Comparison of ENCODE assay signal across 11 mouse cellular contexts in genomic region chr11:21241351-21241750, GRCm38 (mm10). TPM values are rescaled to one million over a fixed set of nuclear protein-coding genes. Genes with fewer than 3 reads are reported as not detected.
DNase-seq lines count a peak whose midpoint lies in the region; ATAC-seq and TF ChIP-seq lines count a peak whose summit lies in the region.
"Had no signal": no experiment of that assay in that cellular context is flagged by ENCODE, and none has a peak within 500 bp of the region (broad histone marks: within the 10 kb centered on the region; RNA-seq: fewer than 3 reads in every experiment).

No protein-coding gene starts in this region.

- no peak for DNase-seq in hindbrain, embryonic 14.5 days (ENCODE audit: low spot score)
- peak; percentile 38 for DNase-seq in lung, postnatal 0 days (ENCODE audit: low spot score)
- no peak for DNase-seq in lung, postnatal 10 days
- DNase-seq in R1 (ENCODE audit: low read depth, low spot score) = peak; percentile 26
- DNase-seq in limb, embryonic 14.5 days (ENCODE audit: low spot score) = no peak
- DNase-seq in thymus, postnatal 4 days = no peak
- no peak for DNase-seq in embryo, embryonic 10 days (ENCODE audit: low spot score)
- DNase-seq: heart, postnatal 10 days; right cerebral cortex, postnatal 14 days had no signal

- H3K4me3 ChIP-seq in hindbrain, embryonic 14.5 days (replicated peaks; ENCODE audit: low read length) = no peak overlapping the region
- no peak overlapping the region for H3K4me3 ChIP-seq in hindbrain, embryonic 12.5 days
- H3K4me3 ChIP-seq in lung, postnatal 0 days (ENCODE audit: low read depth, low read length) = no peak overlapping the region
- no peak overlapping the region for H3K4me3 ChIP-seq in limb, embryonic 14.5 days (replicated peaks; ENCODE audit: low read length)
- H3K4me3 ChIP-seq: neural tube, embryonic 13.5 days had no signal

- no peak for ATAC-seq in hindbrain, embryonic 14.5 days (ENCODE audit: low FRiP score)
- no peak for ATAC-seq in hindbrain, embryonic 12.5 days (ENCODE audit: low FRiP score)
- ATAC-seq in lung, postnatal 0 days = no peak
- ATAC-seq in limb, embryonic 14.5 days (ENCODE audit: low FRiP score, low read depth) = no peak

- no peaks in the 10 kb centered on the region for H3K36me3 ChIP-seq in hindbrain, embryonic 14.5 days (replicated peaks; ENCODE audit: control insufficient read depth, insufficient read depth)
- no peaks in the 10 kb centered on the region for H3K36me3 ChIP-seq in hindbrain, embryonic 12.5 days
- H3K36me3 ChIP-seq in lung, postnatal 0 days (ENCODE audit: insufficient read depth, low read length) = no peaks in the 10 kb centered on the region
- H3K36me3 ChIP-seq in limb, embryonic 14.5 days (ENCODE audit: control insufficient read depth, insufficient read depth, low read length) = 0 out of 2 replicates have a peak, but pooled peaks cover 2% of the 10 kb centered on the region
- H3K36me3 ChIP-seq: neural tube, embryonic 13.5 days had no signal

- H3K27ac ChIP-seq in hindbrain, embryonic 14.5 days = no peak overlapping the region
- H3K27ac ChIP-seq in hindbrain, embryonic 12.5 days = no peak overlapping the region
- no peak overlapping the region for H3K27ac ChIP-seq in lung, postnatal 0 days (ENCODE audit: low read length)
- H3K27ac ChIP-seq in limb, embryonic 14.5 days (replicated peaks; ENCODE audit: low read depth, low read length) = no peak overlapping the region
- H3K27ac ChIP-seq: neural tube, embryonic 13.5 days had no signal

- peaks cover 26% of the 10 kb centered on the region for H3K4me1 ChIP-seq in hindbrain, embryonic 14.5 days (replicated peaks; ENCODE audit: control insufficient read depth, insufficient read depth, low read length)
- H3K4me1 ChIP-seq in hindbrain, embryonic 12.5 days = peaks cover 8% of the 10 kb centered on the region
- 0 out of 2 replicates have a peak, but pooled peaks cover 3% of the 10 kb centered on the region for H3K4me1 ChIP-seq in lung, postnatal 0 days (ENCODE audit: insufficient read depth, low read depth, low read length)
- peaks cover 15% of the 10 kb centered on the region for H3K4me1 ChIP-seq in limb, embryonic 14.5 days (ENCODE audit: control insufficient read depth, insufficient read depth, low read length)

- TF ChIP-seq POLR2A in limb, embryonic 14.5 days (IDR thresholded peaks at IDR 0.05; ENCODE audit: borderline replicate concordance, extremely low read depth, insufficient read depth, insufficient read length) = no peak

- H3K9me3 ChIP-seq in hindbrain, embryonic 14.5 days (ENCODE audit: control insufficient read depth, low read length) = no peaks in the 10 kb centered on the region
- no peaks in the 10 kb centered on the region for H3K9me3 ChIP-seq in hindbrain, embryonic 12.5 days (replicated peaks)
- H3K9me3 ChIP-seq in lung, postnatal 0 days (ENCODE audit: low read length) = no peaks in the 10 kb centered on the region
- no peaks in the 10 kb centered on the region for H3K9me3 ChIP-seq in limb, embryonic 14.5 days (ENCODE audit: control insufficient read depth, low read length)
- H3K9me3 ChIP-seq: neural tube, embryonic 13.5 days had no signal

- TF ChIP-seq CTCF in lung, postnatal 0 days (IDR thresholded peaks at IDR 0.05) = no peak

- no peak overlapping the region for H3K9ac ChIP-seq in hindbrain, embryonic 14.5 days
- no peak overlapping the region for H3K9ac ChIP-seq in hindbrain, embryonic 12.5 days
- H3K9ac ChIP-seq in lung, postnatal 0 days (replicated peaks; ENCODE audit: low read depth) = no peak overlapping the region
- H3K9ac ChIP-seq in limb, embryonic 14.5 days (ENCODE audit: low read depth, low read length, severe bottlenecking) = no peak overlapping the region
- H3K9ac ChIP-seq: neural tube, embryonic 13.5 days had no signal

- 83% methylated on average over 1 of the region's 1 CpGs for WGBS in hindbrain, embryonic 14.5 days
- 86% methylated on average over 1 of the region's 1 CpGs for WGBS in hindbrain, embryonic 12.5 days
- 6% methylated on average over 1 of the region's 1 CpGs for WGBS in lung, postnatal 0 days
- WGBS in limb, embryonic 14.5 days = 82% methylated on average over 1 of the region's 1 CpGs

- TF ChIP-seq EP300 in lung, postnatal 0 days (IDR thresholded peaks at IDR 0.05) = no peak

- no peaks in the 10 kb centered on the region for H3K27me3 ChIP-seq in hindbrain, embryonic 14.5 days (ENCODE audit: control insufficient read depth, insufficient read depth, low read length)
- H3K27me3 ChIP-seq in hindbrain, embryonic 12.5 days = no peaks in the 10 kb centered on the region
- no peaks in the 10 kb centered on the region for H3K27me3 ChIP-seq in lung, postnatal 0 days (replicated peaks; ENCODE audit: insufficient read depth, low read length)
- no peaks in the 10 kb centered on the region for H3K27me3 ChIP-seq in limb, embryonic 14.5 days (ENCODE audit: control insufficient read depth, insufficient read depth, low read length)
- H3K27me3 ChIP-seq: neural tube, embryonic 13.5 days had no signal

- H3K4me2 ChIP-seq in hindbrain, embryonic 14.5 days (replicated peaks) = 0 out of 2 replicates have a peak overlapping the region, but pooled peaks have one; percentile 1
- H3K4me2 ChIP-seq in hindbrain, embryonic 12.5 days (replicated peaks) = no peak overlapping the region
- H3K4me2 ChIP-seq in lung, postnatal 0 days (replicated peaks; ENCODE audit: low read depth, low read length) = no peak overlapping the region; the same call in 1 of the 2 replicates
- H3K4me2 ChIP-seq in limb, embryonic 14.5 days (replicated peaks; ENCODE audit: low read depth, low read length, severe bottlenecking) = 0 out of 2 replicates have a peak overlapping the region, but pooled peaks have one; percentile 9
- H3K4me2 ChIP-seq: neural tube, embryonic 13.5 days had no signal

RNA-seq across cellular contexts. Expression of gene Vps54, which starts 2.3 kb away (rescaled TPM):
- polyA plus RNA-seq in hindbrain, embryonic 14.5 days (2014; fragmentation: Nextera tagmentation; extraction: Ambion mirVana) = 13.3 and 14.9 TPM in 2 replicates
- polyA plus RNA-seq in hindbrain, embryonic 12.5 days (2016; fragmentation: Nextera tagmentation; extraction: Ambion mirVana) = 16.5 and 19.8 TPM in 2 replicates
- 10.6 and 11.9 TPM in 2 replicates for polyA plus RNA-seq in lung, postnatal 0 days (2015; fragmentation: Nextera tagmentation; extraction: Ambion mirVana)
- polyA plus RNA-seq in limb, embryonic 14.5 days (2012; rRNA removed) = 28.6 and 30.8 TPM in 2 replicates
- polyA plus RNA-seq in limb, embryonic 14.5 days (2014; fragmentation: Nextera tagmentation; extraction: Ambion mirVana) = 15.3 and 18.6 TPM in 2 replicates

Comparison
In these comparisons a context has a peak if more than half of its experiments do, and no peak if none do; other contexts are left out.
1. DNase-seq: peak in lung, postnatal 0 days (single experiment) and R1 (single experiment); none in hindbrain, embryonic 14.5 days (single experiment), lung, postnatal 10 days (single experiment), limb, embryonic 14.5 days (single experiment), thymus, postnatal 4 days (single experiment) and embryo, embryonic 10 days (single experiment).
2. H3K4me2 ChIP-seq: peak in hindbrain, embryonic 14.5 days (single experiment) and limb, embryonic 14.5 days (single experiment); none in hindbrain, embryonic 12.5 days (single experiment) and lung, postnatal 0 days (single experiment).